Mouse (Mus musculus): ENCODE results near the gene Heatr5a.

The Heatr5a gene

GRCm38 (mm10) chr12:51882606-51883296 lies 88.4 kb downstream of the Heatr5a start:
- no peak for DNase-seq

GRCm38 (mm10) chr12:51881775-51882174 lies 89.3 kb downstream of the Heatr5a start:
- DNase-seq: no peak

- no peak for DNase-seq
These were observed 99.5 kb downstream of the Heatr5a start for GRCm38 (mm10) chr12:51871446-51872144.

- DNase-seq: no peak
These were observed 101.6 kb downstream of the Heatr5a start for GRCm38 (mm10) chr12:51869511-51869910.

GRCm38 (mm10) chr12:51867076-51867475 lies 104.0 kb downstream of the Heatr5a start:
- DNase-seq: no peak

GRCm38 (mm10) chr12:51866226-51866910 lies 104.8 kb downstream of the Heatr5a start:
- no peak for DNase-seq

- no peak for DNase-seq
These were observed 105.3 kb downstream of the Heatr5a start for GRCm38 (mm10) chr12:51865790-51866179.

- DNase-seq: no peak
These were observed 105.9 kb downstream of the Heatr5a start for GRCm38 (mm10) chr12:51865061-51865789.

GRCm38 (mm10) chr12:51863116-51864002 lies 107.8 kb downstream of the Heatr5a start:
- no peak for DNase-seq

GRCm38 (mm10) chr12:51858134-51859028 lies 112.7 kb downstream of the Heatr5a start:
- DNase-seq: no peak

- no peak for DNase-seq
These were observed 114.3 kb downstream of the Heatr5a start for GRCm38 (mm10) chr12:51856768-51857295.

- no peak for DNase-seq
These were observed 115.2 kb downstream of the Heatr5a start for GRCm38 (mm10) chr12:51855872-51856271.

GRCm38 (mm10) chr12:51855453-51855852 lies 115.7 kb downstream of the Heatr5a start:
- DNase-seq: no peak

GRCm38 (mm10) chr12:51851617-51852016 lies 119.5 kb downstream of the Heatr5a start:
- no peak for DNase-seq

GRCm38 (mm10) chr12:51851155-51851554 lies 120.0 kb downstream of the Heatr5a start:
- no peak for DNase-seq

- no peak for DNase-seq
These were observed 120.8 kb downstream of the Heatr5a start for GRCm38 (mm10) chr12:51850339-51850738.

GRCm38 (mm10) chr12:51849902-51850301 lies 121.2 kb downstream of the Heatr5a start:
- DNase-seq: no peak

- no peak for DNase-seq
These were observed 123.0 kb downstream of the Heatr5a start for GRCm38 (mm10) chr12:51847953-51848680.

GRCm38 (mm10) chr12:51845261-51845660 lies 125.9 kb downstream of the Heatr5a start:
- DNase-seq: no peak

GRCm38 (mm10) chr12:51844771-51845256 lies 126.3 kb downstream of the Heatr5a start:
- peak; percentile 78 for DNase-seq

Data from right cerebral cortex, postnatal 25 days (tissue).